Mouse (Mus musculus) small intestine, adult 2 months (tissue): ENCODE measurements around the gene Cep70.

ENCODE experiments used
- CTCF ChIP-seq: fragments of 200-500 bp; IDR thresholded peaks from 2 replicates; pipeline ENCODE4 v1.5.1; 2012; ENCODE audit warnings: low read depth, mild to moderate bottlenecking, control low read depth, inconsistent platforms, low read length, moderate library complexity, mixed read lengths; ENCODE audit not compliant: insufficient replicate concordance, insufficient read length; ENCODE audit errors: extremely low read depth
- POLR2A ChIP-seq: fragments of 200-500 bp; IDR thresholded peaks from 2 replicates; pipeline ENCODE4 v1.6.1; 2012; ENCODE audit warnings: low read depth, mild to moderate bottlenecking, control low read depth, inconsistent platforms, low read length, moderate library complexity

- TF ChIP-seq CTCF, result no peak
- TF ChIP-seq POLR2A, result no peak
Measured at GRCm38 (mm10) chr9:99325961-99326360, 82.8 kb downstream of the Cep70 start.
